Mouse (Mus musculus) gonadal fat pad, adult 2 months (tissue): ENCODE data around the gene Paqr9. TPM values are rescaled to one million over a fixed set of nuclear protein-coding genes. Genes with fewer than 3 reads are reported as not detected.

Experiments used
- polyA plus RNA-seq: library from polyadenylated mRNA; depleted of rRNA; stranded (reverse); fragments of >200 nt; gene quantifications from 2 replicates; pipeline ENCODE4 v1.2.3, GENCODE M21; 2012; rRNA removed

Gene Paqr9
- polyA plus RNA-seq, 1 experiment, result 28.0 TPM

Other genes starting within 250 kb of the Paqr9 start
- gene Chst2, start 152.9 kb upstream of the Paqr9 start, polyA plus RNA-seq, result 1.1 and 2.2 TPM in 2 replicates
- gene U2surp, start 47.7 kb upstream of the Paqr9 start, polyA plus RNA-seq, result 3.5 and 4.4 TPM in 2 replicates
- 1.2 and 1.3 TPM in 2 replicates for gene Pcolce2, start 77.9 kb downstream of the Paqr9 start, polyA plus RNA-seq
- 1.3 and 1.4 TPM in 2 replicates for gene Trpc1, start 190.7 kb downstream of the Paqr9 start, polyA plus RNA-seq